Mouse (Mus musculus): ENCODE results near the gene Chst12. TPM values are rescaled to one million over a fixed set of nuclear protein-coding genes. Genes with fewer than 3 reads are reported as not detected.

Chst12 gene
- polyA plus RNA-seq, 1 experiment from 2014 or later: 22.5 TPM

DNA sequence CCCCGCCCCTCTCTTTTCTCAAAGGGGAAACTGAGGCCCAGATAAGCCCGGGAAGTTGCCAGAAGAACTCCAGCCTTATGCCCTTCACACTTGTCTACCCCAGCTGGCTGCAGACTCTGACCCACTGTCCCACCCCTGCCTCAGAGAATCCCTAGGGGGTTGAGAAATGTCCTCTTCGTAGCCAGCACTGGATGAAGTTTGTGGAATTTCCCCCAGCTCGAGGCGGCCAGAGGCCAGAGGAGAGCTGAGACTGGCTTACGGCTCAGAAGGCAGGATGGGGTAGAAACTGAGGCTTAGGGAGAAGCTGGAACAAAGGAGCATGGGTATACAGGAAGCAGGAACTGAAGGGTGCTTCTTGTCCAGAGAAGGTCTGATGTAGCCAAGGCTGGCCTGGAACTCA, 67.3 kb downstream of the Chst12 start:
- no peaks in the 10 kb centered on the region for H3K27me3 ChIP-seq (replicated peaks)
- peaks cover 12% of the 10 kb centered on the region; the same call in 1 of the 2 replicates for H3K4me1 ChIP-seq (replicated peaks)
- H3K4me3 ChIP-seq: no peak overlapping the region
- no peaks in the 10 kb centered on the region for H3K36me3 ChIP-seq
- H3K4me2 ChIP-seq: no peak overlapping the region
- 58% methylated on average over 6 of the region's 6 CpGs for WGBS
- H3K9ac ChIP-seq: no peak overlapping the region
- no peak for ATAC-seq (ENCODE audit: insufficient number of reproducible peaks, low FRiP score)
- no peaks in the 10 kb centered on the region for H3K9me3 ChIP-seq (replicated peaks)
- H3K27ac ChIP-seq (ENCODE audit: poor library complexity, severe bottlenecking): no peak overlapping the region

Other genes with a start within 250 kb of the Chst12 start
- gene Mad1l1, start 184.0 kb upstream of the Chst12 start, polyA plus RNA-seq (2016; fragmentation: Nextera tagmentation; extraction: Ambion mirVana): 25.5 and 26.3 TPM in 2 replicates
- 25.8 and 28.0 TPM in 2 replicates for gene Nudt1, start 183.9 kb upstream of the Chst12 start, polyA plus RNA-seq (2016; fragmentation: Nextera tagmentation; extraction: Ambion mirVana)
- 12.8 and 15.2 TPM in 2 replicates for gene Mrm2, start 173.7 kb upstream of the Chst12 start, polyA plus RNA-seq (2016; fragmentation: Nextera tagmentation; extraction: Ambion mirVana)
- gene Snx8, start 116.3 kb upstream of the Chst12 start, polyA plus RNA-seq (2016; fragmentation: Nextera tagmentation; extraction: Ambion mirVana): 15.2 and 16.5 TPM in 2 replicates
- gene Eif3b, start 86.2 kb upstream of the Chst12 start, polyA plus RNA-seq (2016; fragmentation: Nextera tagmentation; extraction: Ambion mirVana): 128 and 138 TPM in 2 replicates
- 0.06 TPM in 1 of 2 replicates, not detected in the other for gene Gm4869, start 59.9 kb upstream of the Chst12 start, polyA plus RNA-seq (2016; fragmentation: Nextera tagmentation; extraction: Ambion mirVana)
- 0.31 TPM in 1 of 2 replicates, not detected in the other for gene Grifin, start 59.5 kb downstream of the Chst12 start, polyA plus RNA-seq (2016; fragmentation: Nextera tagmentation; extraction: Ambion mirVana)
- gene Lfng, start 101.8 kb downstream of the Chst12 start, polyA plus RNA-seq (2016; fragmentation: Nextera tagmentation; extraction: Ambion mirVana): 2.9 and 4.3 TPM in 2 replicates
- 36.3 and 38.0 TPM in 2 replicates for gene Ttyh3, start 143.5 kb downstream of the Chst12 start, polyA plus RNA-seq (2016; fragmentation: Nextera tagmentation; extraction: Ambion mirVana)
- gene Iqce, start 196.8 kb downstream of the Chst12 start, polyA plus RNA-seq (2016; fragmentation: Nextera tagmentation; extraction: Ambion mirVana): 12.4 and 15.7 TPM in 2 replicates
- gene Brat1, start 199.5 kb downstream of the Chst12 start, polyA plus RNA-seq (2016; fragmentation: Nextera tagmentation; extraction: Ambion mirVana): 14.6 and 15.5 TPM in 2 replicates
- 0.40 and 0.59 TPM in 2 replicates for gene Amz1, start 218.6 kb downstream of the Chst12 start, polyA plus RNA-seq (2016; fragmentation: Nextera tagmentation; extraction: Ambion mirVana)